11 mouse cellular contexts compared by ENCODE assay signal in the genomic region with DNA sequence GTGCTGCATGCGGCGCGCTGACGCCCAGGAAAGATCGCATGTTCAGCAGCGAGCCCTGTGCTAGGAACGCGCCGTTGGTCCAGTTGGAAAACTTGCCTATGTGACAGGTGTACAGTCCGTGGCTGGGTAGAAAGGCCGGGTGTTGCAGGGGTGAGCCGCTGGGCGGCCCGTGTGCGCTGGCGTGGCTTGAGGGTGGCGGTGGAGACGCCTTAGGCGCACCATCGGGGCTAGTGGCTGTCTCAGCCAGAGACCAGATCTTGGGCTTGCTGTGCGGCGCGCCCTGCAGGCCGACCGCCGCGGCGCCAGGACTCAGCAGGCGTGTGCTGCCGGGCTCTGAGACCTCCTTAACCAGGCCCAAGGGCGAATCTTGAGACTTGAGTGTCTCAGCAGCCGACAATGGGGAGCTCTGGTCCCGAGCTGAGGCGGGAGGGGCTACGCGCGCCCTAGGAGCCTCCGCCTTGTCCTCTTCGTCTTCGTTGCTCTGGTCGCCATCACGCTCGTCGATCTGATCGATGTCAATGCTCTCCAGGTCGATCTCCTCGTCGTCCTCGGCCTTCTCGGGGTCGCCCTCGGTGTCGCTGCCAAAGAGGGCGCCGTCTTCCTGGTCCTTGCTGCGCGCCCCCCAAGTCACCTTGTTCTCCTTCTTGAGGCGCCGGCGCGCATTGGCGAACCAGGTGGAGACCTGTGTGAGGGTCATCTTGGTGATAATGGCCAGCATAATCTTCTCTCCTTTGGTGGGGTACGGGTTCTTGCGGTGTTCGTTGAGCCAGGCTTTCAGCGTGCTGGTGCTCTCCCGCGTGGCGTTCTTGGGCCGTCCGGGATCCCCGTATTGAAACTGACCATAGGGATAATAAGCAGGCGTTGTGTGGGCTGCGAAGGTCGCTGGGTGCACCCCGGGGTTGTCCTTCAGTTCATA. TPM values are rescaled to one million over a fixed set of nuclear protein-coding genes. Genes with fewer than 3 reads are reported as not detected.
DNase-seq lines count a peak whose midpoint lies in the region; ATAC-seq lines count a peak whose summit lies in the region.
"Had no signal": no experiment of that assay in that cellular context is flagged by ENCODE, and none has a peak within 500 bp of the region (broad histone marks: within the 10 kb centered on the region; RNA-seq: fewer than 3 reads in every experiment).

No protein-coding gene starts in this region.

- peak overlapping the region; percentile 52 for H3K27ac ChIP-seq in embryonic facial prominence, embryonic 14.5 days (replicated peaks; ENCODE audit: low read depth, low read length)
- H3K27ac ChIP-seq in intestine, embryonic 15.5 days, result no peak overlapping the region
- peak overlapping the region; percentile 71 for H3K27ac ChIP-seq in midbrain, embryonic 15.5 days

- peak overlapping the region; percentile 60 for H3K9ac ChIP-seq in embryonic facial prominence, embryonic 14.5 days (ENCODE audit: low read depth, low read length)
- H3K9ac ChIP-seq in intestine, embryonic 15.5 days, result no peak overlapping the region
- H3K9ac ChIP-seq in midbrain, embryonic 15.5 days, result peak overlapping the region; percentile 46

- H3K9me3 ChIP-seq in embryonic facial prominence, embryonic 14.5 days (ENCODE audit: control insufficient read depth, low read length), result no peaks in the 10 kb centered on the region
- H3K9me3 ChIP-seq in intestine, embryonic 15.5 days, result no peaks in the 10 kb centered on the region
- no peaks in the 10 kb centered on the region for H3K9me3 ChIP-seq in midbrain, embryonic 15.5 days

- no peaks in the 10 kb centered on the region for H3K36me3 ChIP-seq in embryonic facial prominence, embryonic 14.5 days (ENCODE audit: control insufficient read depth, insufficient read depth, low read length)
- H3K36me3 ChIP-seq in intestine, embryonic 15.5 days, result no peaks in the 10 kb centered on the region
- H3K36me3 ChIP-seq in midbrain, embryonic 15.5 days (replicated peaks), result no peaks in the 10 kb centered on the region

- peak; percentile 13; the same call in 1 of the 2 replicates for ATAC-seq in embryonic facial prominence, embryonic 14.5 days (ENCODE audit: low read depth)
- ATAC-seq in intestine, embryonic 15.5 days, result peak; percentile 50
- ATAC-seq in midbrain, embryonic 15.5 days (replicated peaks), result peak; percentile 13; the same call in 1 of the 2 replicates

- no peaks in the 10 kb centered on the region; the same call in 1 of the 2 replicates for H3K4me1 ChIP-seq in embryonic facial prominence, embryonic 14.5 days (ENCODE audit: control insufficient read depth, insufficient read depth, low read length)
- H3K4me1 ChIP-seq in intestine, embryonic 15.5 days (replicated peaks), result peaks cover 21% of the 10 kb centered on the region
- peaks cover 59% of the 10 kb centered on the region for H3K4me1 ChIP-seq in midbrain, embryonic 15.5 days

- 2% methylated on average over 46 of the region's 76 CpGs for WGBS in embryonic facial prominence, embryonic 14.5 days
- 4% methylated on average over 76 of the region's 76 CpGs for WGBS in intestine, embryonic 15.5 days
- WGBS in midbrain, embryonic 15.5 days, result 2% methylated on average over 76 of the region's 76 CpGs

- H3K4me2 ChIP-seq in embryonic facial prominence, embryonic 14.5 days (ENCODE audit: low read depth, low read length), result peak overlapping the region; percentile 81
- H3K4me2 ChIP-seq in intestine, embryonic 15.5 days (replicated peaks), result peak overlapping the region; percentile 34
- H3K4me2 ChIP-seq in midbrain, embryonic 15.5 days, result peak overlapping the region; percentile 72

- DNase-seq in heart, adult 11 months, result peak; percentile 85
- no peak for DNase-seq in heart, adult 18-20 months
- DNase-seq in embryonic facial prominence, embryonic 14.5 days (ENCODE audit: low spot score), result peak; percentile 54
- DNase-seq in spleen, postnatal 4 days (ENCODE audit: low spot score in 2 of 2), result no peak
- no peak for DNase-seq in testis, postnatal 14 days (ENCODE audit: low spot score)
- DNase-seq in spleen, adult 12 weeks (ENCODE audit: low spot score), result no peak

- peak overlapping the region; percentile 57 for H3K4me3 ChIP-seq in embryonic facial prominence, embryonic 14.5 days (ENCODE audit: low read depth, low read length)
- H3K4me3 ChIP-seq in intestine, embryonic 15.5 days (replicated peaks), result peak overlapping the region; percentile 10; the same call in 1 of the 2 replicates
- H3K4me3 ChIP-seq in midbrain, embryonic 15.5 days, result peak overlapping the region; percentile 63
- H3K4me3 ChIP-seq: erythroblast, embryonic 14.5 days; myocyte had no signal

- peaks cover 86% of the 10 kb centered on the region for H3K27me3 ChIP-seq in embryonic facial prominence, embryonic 14.5 days (replicated peaks; ENCODE audit: control insufficient read depth, insufficient read depth, low read length)
- H3K27me3 ChIP-seq in intestine, embryonic 15.5 days (replicated peaks), result peaks cover 88% of the 10 kb centered on the region
- peaks cover 17% of the 10 kb centered on the region for H3K27me3 ChIP-seq in midbrain, embryonic 15.5 days (replicated peaks)

RNA-seq across cellular contexts. Expression of a gene that starts 3.9 kb away (rescaled TPM):
- 1 to 10 TPM; 5.1 to 5.6 TPM for total RNA-seq in heart, adult 18-20 months (2021)
- polyA plus RNA-seq in embryonic facial prominence, embryonic 14.5 days (2014; fragmentation: Nextera tagmentation; extraction: Ambion mirVana), result 3.8 and 4.0 TPM in 2 replicates
- polyA plus RNA-seq in intestine, embryonic 15.5 days (2015; fragmentation: Nextera tagmentation; extraction: Ambion mirVana), result not detected in 2 replicates
- polyA plus RNA-seq in midbrain, embryonic 15.5 days (2015; fragmentation: Nextera tagmentation; extraction: Ambion mirVana), result 11.5 and 11.9 TPM in 2 replicates
- polyA plus RNA-seq: C2C12; erythroblast, embryonic 14.5 days; myocyte had no signal

Comparison
In these comparisons a context has a peak if more than half of its experiments do, and no peak if none do; other contexts are left out.
1. DNase-seq: peak in heart, adult 11 months (single experiment) and embryonic facial prominence, embryonic 14.5 days (single experiment); none in heart, adult 18-20 months (0 of 2), spleen, postnatal 4 days (0 of 2), testis, postnatal 14 days (single experiment) and spleen, adult 12 weeks (single experiment).
2. H3K4me3 ChIP-seq: peak in every context shown above with its lines; median percentile 63 in midbrain, embryonic 15.5 days; 57 in embryonic facial prominence, embryonic 14.5 days; 10 in intestine, embryonic 15.5 days.
3. Peak in every context shown above with its lines, with median percentiles within 50 percentile points of each other: ATAC-seq and H3K4me2 ChIP-seq.